Mouse (Mus musculus): Measurements from ENCODE around the gene Abcd3.
"Not testable (repeated sequence)": the region's sequence is repeated elsewhere in the genome, so short reads cannot be mapped to it uniquely, and the experiment has no call there.

GRCm38 (mm10) chr3:121741186-121741848, 73.8 kb downstream of the Abcd3 start:
- TF ChIP-seq CTCF (IDR thresholded peaks at IDR 0.05; ENCODE audit: borderline replicate concordance, extremely low read depth, insufficient read depth, insufficient read length); POLR2A (IDR thresholded peaks at IDR 0.05; ENCODE audit: borderline replicate concordance, extremely low read depth, insufficient read depth, insufficient read length, poor library complexity, severe bottlenecking): not testable (repeated sequence)

Data from brain, embryonic 14.5 days (tissue).